Mouse (Mus musculus) kidney, postnatal 0 days (tissue): ENCODE data around the gene Iqch. TPM values are rescaled to one million over a fixed set of nuclear protein-coding genes. Genes with fewer than 3 reads are reported as not detected.

ENCODE experiments used
- ATAC-seq: fragments of 200-750 bp; cut with Nextera tagmentation; replicated peaks from 2 replicates; pipeline ENCODE4 v1.8.0; 2017; ENCODE audit warnings: low read depth, moderate number of reproducible peaks, moderate TSS enrichment, moderate library complexity; ENCODE audit not compliant: low FRiP score
- DNase-seq: peaks from one replicate; pipeline ENCODE4 v3.0.0-alpha.2; 2016; ENCODE audit warnings: low spot score
- H3K27ac ChIP-seq: fragments of 300-500 bp; sonication (generic); 2 replicates; pipeline ENCODE4 v1.5.1; 2014; ENCODE audit warnings: mild to moderate bottlenecking
- H3K27me3 ChIP-seq: fragments of 300-500 bp; sonication (generic); 2 replicates; pipeline ENCODE4 v1.6.1; 2014; ENCODE audit warnings: low read length, mixed read lengths; ENCODE audit not compliant: insufficient read depth
- H3K36me3 ChIP-seq: fragments of 300-500 bp; sonication (generic); 2 replicates; pipeline ENCODE4 v1.6.1; 2014; ENCODE audit warnings: low read length, mixed read lengths; ENCODE audit not compliant: insufficient read depth
- H3K4me1 ChIP-seq: fragments of 300-500 bp; sonication (generic); replicated peaks from 2 replicates; pipeline ENCODE4 v1.6.1; 2014; ENCODE audit warnings: antibody characterized with exemption, low read length, mixed read lengths; ENCODE audit not compliant: insufficient read depth
- H3K4me2 ChIP-seq: fragments of 300-500 bp; sonication (generic); 2 replicates; pipeline ENCODE4 v1.6.1; 2014; ENCODE audit warnings: mild to moderate bottlenecking, low read length, moderate library complexity, mixed read lengths
- H3K4me3 ChIP-seq: fragments of 300-500 bp; sonication (generic); replicated peaks from 2 replicates; pipeline ENCODE4 v1.5.1; 2014; ENCODE audit warnings: low read depth, low read length
- H3K9ac ChIP-seq: fragments of 300-500 bp; sonication (generic); 2 replicates; pipeline ENCODE4 v1.6.1; 2014; ENCODE audit warnings: low read depth, low read length
- H3K9me3 ChIP-seq: fragments of 300-500 bp; sonication (generic); replicated peaks from 2 replicates; pipeline ENCODE4 v1.6.1; 2016; ENCODE audit warnings: low read length, inconsistent platforms, mixed read lengths
- CTCF ChIP-seq: IDR thresholded peaks from 2 replicates; pipeline ENCODE4 v1.5.1; 2016; ENCODE audit warnings: antibody characterized with exemption, low read depth, mild to moderate bottlenecking, moderate library complexity
- WGBS: fragments of 180-500 bp; shearing (Covaris S2); extraction: QIAGEN DNeasy Blood & Tissue Kit; methylation state at CpG from one replicate; pipeline ENCODE4 v1.1.7; 2014; 5-methylcytosine and 5-hydroxymethylcytosine counted together
- polyA plus RNA-seq: library from polyadenylated mRNA; unstranded; fragments of >200 nt; fragmentation: Nextera tagmentation; extraction: Ambion mirVana; gene quantifications from 2 replicates; pipeline ENCODE4 v1.2.1, GENCODE M21; 2015

Gene Iqch
- polyA plus RNA-seq, 1 experiment from 2014 or later, result 0.11 TPM

- Histone ChIP-seq H3K4me2 (no peak overlapping the region), H3K4me3 (no peak overlapping the region), H3K9me3 (no peaks in the 10 kb centered on the region), H3K9ac (no peak overlapping the region), H3K27ac (no peak overlapping the region), H3K27me3 (no peaks in the 10 kb centered on the region), H3K36me3 (no peaks in the 10 kb centered on the region), H3K4me1 (no peaks in the 10 kb centered on the region)
- no peak for TF ChIP-seq CTCF
- DNase-seq (no peak), ATAC-seq (no peak)
- WGBS, result 91% methylated on average over 8 of the region's 8 CpGs
These were observed 10.5 kb downstream of the Iqch start for GRCm38 (mm10) chr9:63591661-63592256.

GRCm38 (mm10) chr9:63590592-63590991 is 11.7 kb downstream of the Iqch start:
- ATAC-seq (no peak), DNase-seq (no peak)
- H3K9ac ChIP-seq, result no peak overlapping the region
- H3K9me3 ChIP-seq, result no peaks in the 10 kb centered on the region
- TF ChIP-seq CTCF, result no peak
- H3K36me3 ChIP-seq, result no peaks in the 10 kb centered on the region
- 90% methylated on average over 4 of the region's 4 CpGs for WGBS
- H3K27me3 ChIP-seq, result no peaks in the 10 kb centered on the region
- H3K4me3 ChIP-seq, result no peak overlapping the region
- no peaks in the 10 kb centered on the region for H3K4me1 ChIP-seq
- H3K4me2 ChIP-seq, result no peak overlapping the region
- H3K27ac ChIP-seq, result no peak overlapping the region

GRCm38 (mm10) chr9:63589209-63589608 is 13.1 kb downstream of the Iqch start:
- no peak for TF ChIP-seq CTCF
- Histone ChIP-seq H3K27ac (no peak overlapping the region), H3K27me3 (no peaks in the 10 kb centered on the region), H3K9ac (no peak overlapping the region), H3K9me3 (no peaks in the 10 kb centered on the region), H3K4me3 (no peak overlapping the region), H3K4me1 (no peaks in the 10 kb centered on the region), H3K36me3 (no peaks in the 10 kb centered on the region), H3K4me2 (no peak overlapping the region)
- ATAC-seq (no peak), DNase-seq (no peak)
- WGBS, result 24% methylated on average over 6 of the region's 6 CpGs

GRCm38 (mm10) chr9:63585251-63585650 is 17.0 kb downstream of the Iqch start:
- Histone ChIP-seq H3K27ac (no peak overlapping the region), H3K4me2 (no peak overlapping the region), H3K9me3 (no peaks in the 10 kb centered on the region), H3K9ac (no peak overlapping the region), H3K4me3 (no peak overlapping the region), H3K36me3 (no peaks in the 10 kb centered on the region), H3K4me1 (no peaks in the 10 kb centered on the region), H3K27me3 (no peaks in the 10 kb centered on the region)
- ATAC-seq, result no peak
- no peak for TF ChIP-seq CTCF
- DNase-seq, result no peak
- 88% methylated on average over 6 of the region's 6 CpGs for WGBS

- no peaks in the 10 kb centered on the region for H3K9me3 ChIP-seq
- H3K4me1 ChIP-seq, result no peaks in the 10 kb centered on the region
- no peaks in the 10 kb centered on the region for H3K27me3 ChIP-seq
- no peak overlapping the region for H3K27ac ChIP-seq
- no peak for TF ChIP-seq CTCF
- H3K4me3 ChIP-seq, result no peak overlapping the region
- no peak overlapping the region for H3K9ac ChIP-seq
- no peak overlapping the region for H3K4me2 ChIP-seq
- WGBS, result 84% methylated on average over 4 of the region's 4 CpGs
- no peak for DNase-seq
- H3K36me3 ChIP-seq, result no peaks in the 10 kb centered on the region
- no peak for ATAC-seq
These were observed 20.5 kb downstream of the Iqch start for GRCm38 (mm10) chr9:63581778-63582177.

- H3K4me3 ChIP-seq, result no peak overlapping the region
- TF ChIP-seq CTCF, result no peak
- no peaks in the 10 kb centered on the region for H3K9me3 ChIP-seq
- ATAC-seq (no peak), DNase-seq (no peak)
- WGBS, result 78% methylated on average over 2 of the region's 2 CpGs
- no peak overlapping the region for H3K4me2 ChIP-seq
- H3K36me3 ChIP-seq, result no peaks in the 10 kb centered on the region
- no peak overlapping the region for H3K9ac ChIP-seq
- no peaks in the 10 kb centered on the region for H3K27me3 ChIP-seq
- H3K27ac ChIP-seq, result no peak overlapping the region
- H3K4me1 ChIP-seq, result no peaks in the 10 kb centered on the region
These were observed 22.2 kb downstream of the Iqch start for GRCm38 (mm10) chr9:63580046-63580445.

GRCm38 (mm10) chr9:63579644-63580043 is 22.6 kb downstream of the Iqch start:
- H3K9me3 ChIP-seq, result no peaks in the 10 kb centered on the region
- H3K27ac ChIP-seq, result no peak overlapping the region
- TF ChIP-seq CTCF, result peak; percentile 24; the same call in 1 of the 2 replicates
- H3K4me1 ChIP-seq, result no peaks in the 10 kb centered on the region
- H3K4me2 ChIP-seq, result no peak overlapping the region
- DNase-seq, result no peak
- no peak overlapping the region for H3K9ac ChIP-seq
- WGBS, result 84% methylated on average over 5 of the region's 5 CpGs
- no peaks in the 10 kb centered on the region for H3K27me3 ChIP-seq
- H3K4me3 ChIP-seq, result no peak overlapping the region
- no peak for ATAC-seq
- H3K36me3 ChIP-seq, result no peaks in the 10 kb centered on the region
